Mouse (Mus musculus) telencephalon, adult 2 months (tissue): ENCODE results near the gene Phldb2.

Experiments used
- DNase-seq: peaks from one replicate; pipeline ENCODE4 v3.0.0-alpha.2; 2011; ENCODE audit warnings: low read depth, low spot score

The Phldb2 gene

GRCm38 (mm10) chr16:45737880-45738279, 215.5 kb downstream of the Phldb2 start:
- no peak for DNase-seq

GRCm38 (mm10) chr16:45736724-45737123, 216.7 kb downstream of the Phldb2 start:
- DNase-seq = no peak

GRCm38 (mm10) chr16:45729163-45729562, 224.2 kb downstream of the Phldb2 start:
- no peak for DNase-seq

GRCm38 (mm10) chr16:45724742-45725102, 228.7 kb downstream of the Phldb2 start:
- no peak for DNase-seq

GRCm38 (mm10) chr16:45724061-45724741, 229.2 kb downstream of the Phldb2 start, which contains the start of gene Tagln3:
Tagln3 (minus strand) TSS chr16:45724608.
- DNase-seq = peak; percentile 71

- peak; percentile 28 for DNase-seq
Observed at GRCm38 (mm10) chr16:45723172-45723901, 230.1 kb downstream of the Phldb2 start.

- peak; percentile 60 for DNase-seq
Observed at GRCm38 (mm10) chr16:45722460-45722951, 230.9 kb downstream of the Phldb2 start.

- no peak for DNase-seq
Observed at GRCm38 (mm10) chr16:45720022-45720630, 233.3 kb downstream of the Phldb2 start.

- DNase-seq = no peak
Observed at GRCm38 (mm10) chr16:45718296-45718695, 235.1 kb downstream of the Phldb2 start.

GRCm38 (mm10) chr16:45714489-45715150, 238.8 kb downstream of the Phldb2 start:
- peak; percentile 43 for DNase-seq

GRCm38 (mm10) chr16:45713878-45714277, 239.5 kb downstream of the Phldb2 start:
- no peak for DNase-seq

- DNase-seq = no peak
Observed at GRCm38 (mm10) chr16:45713261-45713660, 240.1 kb downstream of the Phldb2 start.

- DNase-seq = no peak
Observed at GRCm38 (mm10) chr16:45711263-45711662, 242.1 kb downstream of the Phldb2 start.

- DNase-seq = no peak
Observed at GRCm38 (mm10) chr16:45699301-45699700, 254.1 kb downstream of the Phldb2 start.

GRCm38 (mm10) chr16:45697996-45698395, 255.4 kb downstream of the Phldb2 start:
- DNase-seq = no peak
